Mouse (Mus musculus) WW6 (cell line): ENCODE data around the gene Nfe2l3.
"Not testable (repeated sequence)": the region's sequence is repeated elsewhere in the genome, so short reads cannot be mapped to it uniquely, and the experiment has no call there.

ENCODE experiments used
- DNase-seq: peaks from one replicate; pipeline ENCODE4 v3.0.0-alpha.2; 2013; ENCODE audit warnings: low read depth, low spot score

Nfe2l3 gene

DNA sequence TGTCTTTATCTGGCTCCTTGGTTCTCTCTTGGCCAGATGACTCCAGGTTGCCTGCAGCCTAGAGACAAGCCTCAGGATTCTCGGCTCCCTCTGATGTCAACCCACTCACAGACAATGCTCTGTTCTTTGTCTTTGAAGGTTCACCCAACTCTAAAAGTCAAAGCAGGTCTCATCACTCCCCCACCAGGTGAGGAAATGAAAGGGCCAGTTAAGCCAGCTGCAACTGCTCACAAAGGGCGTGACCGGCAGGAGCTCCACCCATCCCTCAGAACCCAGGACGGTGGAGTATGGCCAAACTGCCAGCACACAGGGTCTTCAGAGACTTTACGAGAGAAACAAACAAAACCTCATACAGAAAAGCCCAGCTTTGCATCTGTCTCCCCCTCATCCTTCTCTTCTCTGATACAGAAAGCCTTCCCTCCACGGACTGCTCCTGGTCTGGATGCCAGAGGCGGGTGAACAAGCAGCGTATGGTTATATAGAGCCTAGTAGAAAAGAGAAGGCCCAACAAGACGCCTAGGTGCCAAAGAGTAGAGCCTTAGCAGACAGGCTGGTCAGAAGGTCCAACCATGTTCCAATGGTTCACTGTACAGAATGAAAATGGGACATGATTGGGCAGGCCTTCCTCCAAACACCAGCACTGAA lies 9.8 kb downstream of the Nfe2l3 start:
- peak; percentile 73 for DNase-seq

DNA sequence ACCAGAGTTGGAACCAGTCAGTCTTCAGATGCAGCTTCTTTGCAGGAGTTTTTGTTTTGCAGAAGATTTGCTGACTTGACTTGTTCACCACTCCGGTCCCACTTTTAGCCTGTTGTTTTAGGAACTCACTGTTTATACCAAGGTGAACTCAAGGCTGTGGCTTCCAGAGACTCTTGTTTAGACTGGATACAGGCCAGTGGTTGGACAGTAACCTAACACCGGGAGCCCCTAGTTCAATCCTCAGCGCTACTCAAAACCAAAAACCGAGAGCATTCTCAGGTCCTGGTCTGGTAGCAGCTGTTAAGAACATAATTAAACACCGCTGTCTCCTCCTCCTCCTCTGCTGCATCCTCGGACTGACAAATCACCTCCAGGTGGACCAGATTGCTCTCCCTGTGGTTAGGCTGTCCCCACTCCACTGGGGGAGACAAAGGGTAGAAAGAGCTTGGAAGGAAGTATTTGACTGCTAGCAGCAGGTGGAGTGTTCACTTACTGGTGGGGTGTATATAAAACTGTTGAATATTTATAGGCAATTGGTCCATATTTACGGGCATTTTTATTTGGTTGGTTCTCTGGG lies 20.5 kb downstream of the Nfe2l3 start:
- DNase-seq, result no peak

DNA sequence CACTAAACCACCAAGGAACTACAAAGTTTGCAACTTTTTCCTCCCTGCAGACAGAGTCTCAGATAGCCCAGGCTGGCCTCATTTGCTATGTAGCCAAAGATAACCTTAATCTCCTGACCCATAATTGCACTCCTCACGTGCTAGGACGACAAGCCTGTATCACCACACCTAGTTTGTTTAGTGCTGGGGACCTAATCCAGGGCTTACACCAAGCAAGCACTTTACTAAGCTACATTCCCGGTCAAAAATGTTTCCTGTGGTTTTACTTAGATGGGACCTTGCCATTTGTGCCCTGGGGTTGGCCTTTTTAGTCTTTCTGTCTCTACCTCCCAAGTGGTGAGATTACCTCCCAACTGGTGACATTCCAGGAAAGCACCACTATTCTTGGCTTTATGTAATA lies 22.5 kb downstream of the Nfe2l3 start:
- no peak for DNase-seq

DNA sequence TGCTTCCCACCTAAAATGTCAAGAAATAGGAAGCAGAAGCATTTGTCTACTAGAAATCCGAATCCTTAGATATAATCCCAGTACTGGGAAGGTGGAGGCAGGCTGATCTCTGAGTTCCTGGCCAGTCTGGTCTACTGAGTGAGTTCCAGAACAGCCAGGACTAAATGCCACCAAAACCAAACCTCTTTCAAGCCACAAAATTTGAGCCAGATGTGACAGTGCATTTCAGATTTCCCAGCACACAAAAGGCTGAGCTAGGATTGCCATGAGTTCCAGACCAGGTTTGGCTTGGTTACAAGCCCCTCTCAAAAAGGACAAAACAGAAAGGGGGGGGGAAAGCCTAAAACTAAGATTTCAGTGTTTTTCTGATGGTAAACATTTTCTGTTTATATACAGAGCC lies 23.7 kb downstream of the Nfe2l3 start:
- DNase-seq, result no peak

DNA sequence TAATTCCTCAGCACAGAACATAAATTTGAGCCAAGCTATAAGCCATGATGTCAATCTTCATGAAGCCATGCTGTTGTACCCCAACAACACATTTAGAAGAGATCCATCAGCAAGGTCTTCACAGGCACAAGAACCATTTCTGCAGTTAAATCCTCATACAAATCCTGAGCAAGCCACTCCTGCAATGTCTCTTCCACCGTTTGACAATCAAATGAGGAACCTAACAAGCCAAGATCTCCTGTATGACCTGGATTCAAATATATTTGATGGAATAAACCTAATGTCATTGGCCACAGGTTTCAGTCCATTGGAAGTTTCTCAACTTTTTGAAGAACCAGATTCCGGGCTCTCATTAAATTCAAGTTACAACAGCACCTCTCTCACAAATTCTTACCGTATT lies 24.8 kb downstream of the Nfe2l3 start:
- DNase-seq, result no peak

DNA sequence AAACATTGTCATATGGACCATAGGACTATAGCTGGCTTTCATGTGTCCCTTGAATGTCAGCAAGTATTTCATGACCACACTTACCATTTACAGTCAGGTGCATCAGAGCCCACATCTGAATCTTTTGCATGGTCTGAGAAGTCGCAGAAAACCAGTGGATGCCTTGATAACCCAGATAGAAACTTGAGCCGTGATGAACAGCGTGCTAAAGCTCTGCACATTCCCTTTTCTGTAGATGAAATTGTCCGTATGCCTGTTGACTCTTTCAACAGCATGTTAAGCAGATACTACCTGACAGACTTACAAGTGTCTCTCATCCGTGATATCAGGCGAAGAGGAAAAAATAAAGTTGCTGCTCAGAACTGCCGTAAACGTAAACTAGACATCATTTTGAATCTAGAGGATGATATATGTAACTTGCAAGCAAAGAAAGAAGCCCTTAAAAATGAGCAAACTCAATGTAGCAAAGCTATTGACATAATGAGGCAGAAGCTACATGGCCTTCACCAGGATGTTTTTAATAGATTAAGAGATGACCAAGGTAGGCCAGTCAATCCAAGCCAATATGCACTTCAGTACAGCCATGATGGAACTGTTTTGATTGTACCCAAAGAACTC lies 25.4 kb downstream of the Nfe2l3 start:
- no peak for DNase-seq

DNA sequence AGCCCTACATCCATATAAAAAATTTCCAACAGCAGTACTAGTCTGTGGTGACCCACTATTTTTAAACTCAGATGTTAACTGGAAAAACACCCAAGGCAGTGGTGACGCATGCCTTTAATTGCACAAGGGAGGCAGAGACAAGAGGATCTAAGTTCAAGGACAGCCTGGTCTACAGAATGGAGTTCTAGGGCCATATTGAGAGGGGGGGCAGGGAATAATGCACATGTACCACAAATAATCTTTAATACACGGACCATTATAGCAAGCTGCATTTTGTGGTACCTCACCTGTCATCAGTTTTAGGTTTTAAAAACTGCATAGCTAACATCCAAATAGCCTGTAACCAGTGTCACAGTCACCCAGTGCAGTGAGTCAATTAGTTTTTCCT lies 26.4 kb downstream of the Nfe2l3 start:
- no peak for DNase-seq

DNA sequence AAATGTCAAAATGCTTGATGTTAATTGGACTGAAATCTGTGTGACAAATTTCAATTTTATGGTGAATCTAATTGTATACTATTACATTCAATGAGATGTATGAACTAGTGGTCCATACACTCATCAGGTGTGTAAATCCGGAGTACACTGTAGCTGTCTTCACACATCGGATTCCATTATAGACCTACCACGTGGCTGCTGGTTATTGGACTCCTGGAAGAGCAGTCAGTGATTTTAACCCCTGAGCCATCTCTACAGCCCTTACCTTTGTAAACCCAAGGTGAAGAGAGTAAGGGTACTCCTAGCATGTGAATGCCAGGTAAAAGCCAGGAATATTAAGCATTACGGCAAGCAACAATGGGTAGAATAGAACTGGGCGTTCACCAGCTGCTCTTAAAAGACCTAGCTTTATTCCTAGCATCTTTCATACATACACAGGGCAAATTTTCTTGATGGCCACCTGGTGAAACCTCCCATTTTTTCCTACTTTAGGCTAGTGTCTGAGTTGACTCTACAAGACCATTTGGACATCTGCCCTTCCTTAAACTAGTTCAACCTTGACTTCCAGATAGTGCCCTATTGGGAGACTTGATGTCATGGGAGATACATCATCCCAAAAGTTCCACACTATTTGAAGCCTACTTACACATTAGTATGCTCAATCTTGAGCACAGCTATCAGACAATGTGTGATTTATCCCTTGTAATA lies 27.0 kb downstream of the Nfe2l3 start:
- peak; percentile 58 for DNase-seq

DNA sequence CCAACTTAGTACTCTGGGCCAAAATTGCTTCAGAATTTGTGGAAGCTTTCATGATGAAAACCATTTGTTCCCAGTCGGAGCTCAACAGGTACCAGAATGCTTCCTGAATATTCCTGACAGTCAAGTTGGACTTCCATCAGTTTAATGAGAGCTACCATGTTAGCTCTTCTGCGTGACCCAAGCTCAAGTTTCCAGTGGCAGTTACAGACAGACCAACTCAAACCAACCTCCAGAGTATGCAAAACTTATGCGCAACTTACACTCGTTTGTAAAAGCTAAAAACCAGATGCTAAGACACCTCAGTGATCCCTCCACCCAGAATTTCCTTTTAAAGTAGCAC lies 27.5 kb downstream of the Nfe2l3 start:
- peak; percentile 46 for DNase-seq

DNA sequence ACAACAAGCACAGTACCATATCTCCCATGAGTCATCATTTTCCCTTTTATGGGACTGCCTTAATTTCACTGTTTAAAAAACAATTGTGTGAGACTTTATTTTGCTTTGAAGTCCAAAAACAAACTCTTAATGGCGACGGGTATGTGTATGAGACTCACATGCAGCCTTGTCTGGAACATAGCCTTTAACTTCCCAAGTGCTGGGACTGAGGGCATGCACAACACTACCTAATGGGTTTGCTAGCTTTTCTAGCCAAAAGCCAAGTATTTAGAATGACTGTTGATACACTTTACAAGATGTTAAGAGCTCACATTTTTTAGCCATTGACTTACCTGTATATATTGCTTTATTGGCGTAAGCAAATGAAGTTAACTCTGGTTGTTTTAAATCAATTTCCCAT lies 27.9 kb downstream of the Nfe2l3 start:
- DNase-seq, result no peak

DNA sequence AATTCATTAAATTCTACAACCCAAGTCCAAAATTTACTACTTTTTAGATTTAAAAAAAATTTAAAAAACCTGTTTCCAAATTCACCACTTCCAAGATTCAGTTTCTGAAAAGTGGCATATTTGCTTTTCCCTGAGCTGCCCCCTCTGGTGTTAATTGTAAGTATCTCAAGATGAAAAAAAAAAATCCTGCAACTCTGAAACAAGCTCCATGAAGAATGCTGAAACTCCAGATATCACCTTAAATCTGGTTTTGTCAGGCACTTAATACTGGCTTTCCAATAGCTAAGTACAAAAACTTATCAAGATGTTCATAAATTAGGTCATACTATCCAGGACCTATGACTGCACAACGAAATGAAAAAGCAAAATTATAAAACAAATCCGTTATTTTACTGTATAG lies 35.2 kb downstream of the Nfe2l3 start:
- no peak for DNase-seq

DNA sequence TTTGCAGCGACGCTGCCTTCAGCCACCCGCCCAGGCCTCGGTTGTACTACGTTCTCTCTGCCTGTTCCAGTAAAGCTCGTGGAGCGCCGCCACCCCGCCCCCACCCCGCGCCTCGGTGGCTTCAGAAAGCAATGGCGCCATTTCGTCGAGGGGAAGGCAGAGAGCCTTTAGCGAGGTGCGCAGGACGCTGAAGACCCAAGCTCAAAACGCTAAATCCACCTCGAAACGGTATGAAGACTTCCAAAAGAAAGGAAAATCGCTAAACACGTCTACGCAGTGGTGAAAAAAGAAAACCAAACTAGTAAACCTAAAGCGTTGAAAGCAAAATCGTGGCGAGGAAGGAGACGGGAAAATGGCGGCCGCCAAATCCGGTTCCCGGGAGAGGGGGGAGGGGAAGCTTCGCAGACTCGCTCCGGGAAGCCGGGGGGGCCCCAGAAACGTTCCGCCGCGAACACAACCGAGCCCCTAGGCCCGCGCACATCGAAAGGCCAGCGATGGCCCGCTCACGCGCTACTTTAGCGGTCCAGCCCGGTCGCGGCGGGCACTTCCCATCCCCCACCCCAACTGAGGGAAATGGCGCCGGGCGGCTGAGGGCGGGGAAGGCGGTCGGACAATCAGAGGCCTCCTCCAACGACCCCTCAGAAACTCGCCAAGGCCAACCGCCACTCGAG lies 36.6 kb downstream of the Nfe2l3 start:
- DNase-seq, result no peak

DNA sequence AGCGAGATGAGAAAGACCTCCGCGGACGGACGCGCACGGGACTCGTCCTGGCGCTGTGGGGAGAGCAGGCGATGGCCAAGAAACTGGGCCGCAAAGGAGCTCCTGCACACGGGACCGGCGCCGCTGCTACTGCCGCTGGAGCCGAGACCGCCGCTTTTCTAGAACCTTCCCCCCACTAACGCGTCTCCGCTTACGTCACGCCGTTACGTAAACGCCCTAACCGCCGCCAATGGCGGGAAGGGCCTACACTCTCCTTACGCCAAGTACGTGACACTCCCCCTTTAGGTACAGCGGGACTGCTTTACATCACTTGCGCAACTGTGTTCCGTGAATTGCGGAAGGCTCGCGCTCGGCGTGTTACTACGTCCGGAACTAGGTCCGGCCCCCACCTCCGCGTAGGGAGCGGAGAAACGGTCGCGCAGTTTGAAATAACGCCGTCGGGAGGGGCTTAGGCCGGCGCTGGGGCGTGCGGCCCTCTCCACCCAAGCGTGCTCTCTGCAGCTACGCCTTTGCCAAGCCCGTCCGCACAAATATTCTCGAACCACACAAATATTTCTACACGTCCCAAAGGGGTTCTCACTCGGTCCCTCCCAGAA lies 37.3 kb downstream of the Nfe2l3 start, which contains the start of gene Hnrnpa2b1:
TSS of gene Hnrnpa2b1 (minus strand) at position 180 of the 596 bp plus-strand sequence.
- DNase-seq, result peak; percentile 95

DNA sequence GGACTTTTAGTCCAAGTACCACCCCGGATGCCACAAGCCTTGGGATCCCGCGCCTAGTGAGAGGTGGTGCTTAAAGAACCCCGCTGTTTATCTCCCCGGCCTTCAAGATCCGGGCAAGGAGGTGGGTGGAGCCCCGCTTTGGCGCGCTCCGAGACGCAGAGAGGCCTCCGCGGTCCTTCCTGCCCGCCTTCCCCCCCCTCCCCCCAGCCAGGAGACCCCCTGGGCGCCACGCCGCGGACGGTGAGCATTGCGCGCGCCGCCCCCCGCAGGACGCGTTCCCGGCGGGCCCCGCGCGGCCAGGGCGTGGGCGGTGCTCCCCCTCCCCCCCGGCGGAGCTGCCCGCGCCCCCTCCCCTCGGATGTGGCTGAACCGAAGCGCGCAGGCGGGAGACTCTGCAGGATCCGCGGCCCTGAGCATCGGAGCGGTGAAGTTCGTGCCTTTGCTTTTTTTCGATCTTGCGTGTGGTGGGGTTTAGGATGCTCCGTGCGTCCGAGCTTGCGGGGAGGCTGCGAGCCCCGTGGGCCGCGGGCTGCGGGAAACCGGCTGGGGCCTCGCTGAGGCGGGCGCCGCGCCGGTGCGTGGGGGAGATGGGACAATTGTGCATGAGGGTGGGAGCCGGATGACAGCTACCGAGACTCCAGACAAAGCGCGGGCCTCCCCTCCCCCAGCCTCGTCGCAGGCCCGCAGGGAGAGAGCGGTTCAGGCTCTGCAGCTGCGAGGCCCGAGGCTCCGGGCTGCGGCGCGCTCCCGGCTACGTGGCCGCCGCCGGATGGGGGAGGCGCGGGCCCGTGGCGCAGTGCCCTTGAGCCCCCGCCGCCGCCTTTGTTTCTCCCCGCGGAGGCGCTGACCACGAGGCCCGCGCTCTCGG lies 38.1 kb downstream of the Nfe2l3 start, which contains the start of gene Cbx3:
TSS of gene Cbx3 (plus strand) at position 50 of the 868 bp plus-strand sequence.
- DNase-seq, result no peak

DNA sequence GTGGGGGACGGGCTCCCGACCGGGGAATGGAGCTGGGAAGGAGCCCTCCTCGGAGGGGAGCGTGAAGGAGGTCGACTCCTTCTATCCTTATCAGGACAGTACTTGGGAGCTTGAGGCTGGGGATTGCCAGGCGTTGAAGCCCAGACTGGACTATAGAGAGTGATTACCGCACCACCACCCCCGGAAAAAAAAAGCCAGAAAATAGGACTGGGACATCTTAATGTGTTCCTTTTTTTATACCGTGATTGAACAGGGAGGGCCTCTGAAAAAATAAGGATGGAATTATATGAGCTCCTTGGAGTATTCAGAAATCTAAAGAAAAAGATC lies 38.7 kb downstream of the Nfe2l3 start:
- DNase-seq, result no peak

DNA sequence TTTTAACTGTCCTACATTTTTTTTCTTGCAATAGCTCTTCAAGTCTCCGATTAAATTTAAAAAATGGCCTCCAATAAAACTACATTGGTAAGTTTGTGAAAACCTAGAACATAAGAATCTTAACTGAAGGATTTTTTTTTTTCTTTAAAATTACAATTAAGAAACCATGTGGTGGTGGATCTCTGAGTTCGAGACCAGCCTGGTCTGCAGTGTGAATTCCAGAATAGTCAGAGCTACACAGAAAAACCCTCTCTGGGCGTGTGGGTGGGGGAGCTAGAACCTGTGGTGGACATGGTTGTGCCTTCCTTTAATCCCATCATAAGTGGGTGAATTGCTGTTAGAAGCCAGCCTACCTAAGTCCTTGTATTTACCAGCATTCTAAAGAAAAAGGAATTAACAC lies 39.3 kb downstream of the Nfe2l3 start:
- DNase-seq, result no peak

DNA sequence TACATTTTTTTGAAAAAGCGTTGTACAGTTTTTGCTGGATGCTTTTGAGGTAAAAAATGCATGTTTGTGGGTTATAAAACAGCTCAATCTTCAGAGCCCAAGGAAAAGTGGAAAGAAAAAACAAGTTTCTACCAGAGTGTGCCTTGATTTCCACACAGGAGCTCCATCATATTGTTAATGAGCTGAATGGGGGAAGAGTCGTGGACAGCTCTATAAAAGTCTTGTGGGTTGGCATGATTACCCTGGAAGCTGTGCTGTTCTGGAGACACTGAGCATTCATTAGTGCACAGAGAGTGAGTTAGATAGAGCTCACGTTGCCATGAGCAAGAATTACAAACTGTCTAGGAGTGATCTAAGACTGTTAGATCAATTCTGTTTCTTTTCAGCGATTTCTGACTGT lies 39.7 kb downstream of the Nfe2l3 start:
- DNase-seq, result no peak

DNA sequence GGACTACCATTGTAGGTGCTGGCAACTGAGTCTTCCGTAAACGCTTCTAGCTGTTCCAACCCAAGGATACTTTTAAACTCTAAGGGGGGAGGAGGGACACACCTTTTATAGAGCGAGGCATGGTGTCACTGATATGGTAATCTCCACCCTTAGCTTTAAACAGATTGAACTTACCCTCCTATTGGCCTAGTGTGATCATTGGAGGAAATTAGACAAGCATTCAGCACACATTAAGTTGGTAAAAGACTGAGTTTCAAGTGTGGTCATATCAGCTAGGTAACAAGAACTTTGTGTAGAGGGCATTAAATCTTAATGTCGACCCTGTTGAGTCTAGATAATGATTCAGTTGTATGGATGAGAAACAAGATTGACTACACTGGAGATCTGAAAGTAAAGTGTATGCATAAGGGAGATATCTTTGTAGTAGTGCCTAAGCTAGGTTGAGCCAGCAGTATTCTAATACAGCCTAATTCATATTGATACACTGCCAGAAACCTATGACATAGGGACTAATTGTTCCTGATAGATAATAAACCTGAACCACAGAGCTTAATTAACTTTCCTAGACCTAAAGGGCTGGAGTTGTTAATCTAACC lies 46.8 kb downstream of the Nfe2l3 start:
- no peak for DNase-seq

DNA sequence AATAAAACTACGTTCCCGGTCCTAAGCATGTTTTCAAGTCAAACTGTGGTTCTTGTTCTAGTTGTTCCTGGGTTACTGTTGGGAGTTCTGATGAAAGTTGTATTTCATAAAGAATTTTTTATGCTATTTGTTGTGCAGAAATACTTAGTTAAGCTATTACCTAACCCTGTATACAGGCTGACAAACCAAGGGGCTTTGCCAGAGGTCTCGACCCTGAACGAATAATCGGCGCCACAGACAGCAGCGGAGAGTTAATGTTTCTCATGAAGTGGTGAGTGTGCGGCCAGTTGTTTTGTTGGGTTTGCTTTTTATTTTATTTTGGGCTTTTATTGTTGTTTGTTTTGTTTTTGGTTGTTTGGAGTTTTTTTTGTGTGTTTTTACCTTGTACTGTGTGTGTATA lies 49.1 kb downstream of the Nfe2l3 start:
- no peak for DNase-seq

DNA sequence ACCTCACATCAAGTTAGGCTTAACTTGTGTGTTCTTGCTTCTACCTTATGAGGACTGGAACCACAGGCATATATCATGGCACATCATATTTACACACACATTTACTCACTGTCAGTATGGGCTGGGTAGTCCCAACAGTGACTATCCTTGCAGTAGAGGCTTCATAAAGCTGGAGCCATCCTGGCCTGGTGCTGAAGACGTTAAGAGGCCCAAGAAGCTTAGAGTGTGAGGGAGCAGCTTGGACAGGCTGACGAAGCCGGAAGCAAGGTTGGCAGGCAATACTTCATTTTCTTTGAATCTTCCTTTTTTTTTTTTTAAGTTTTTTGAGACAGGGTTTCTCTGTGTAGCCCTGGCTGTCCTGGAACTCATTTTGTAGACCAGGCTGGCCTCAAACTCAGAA lies 51.4 kb downstream of the Nfe2l3 start:
- DNase-seq, result no peak

DNA sequence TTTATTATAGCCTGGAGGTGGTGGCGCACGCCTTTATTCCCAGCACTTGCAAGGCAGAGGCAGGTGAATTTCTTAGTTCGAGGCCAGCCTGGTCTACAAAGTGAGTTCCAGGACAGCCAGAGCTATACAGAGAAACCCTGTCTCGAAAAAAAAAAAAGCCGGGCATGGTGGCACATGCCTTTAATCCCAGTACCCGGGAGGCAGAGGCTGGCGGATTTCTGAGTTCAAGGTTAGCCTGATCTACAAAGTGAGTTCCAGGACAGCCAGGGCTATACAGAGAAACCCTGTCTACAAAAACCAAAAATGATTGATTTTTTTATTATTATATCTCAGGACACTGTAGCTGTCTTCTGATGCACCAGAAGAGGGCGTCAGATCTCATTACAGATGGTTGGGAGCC lies 52.1 kb downstream of the Nfe2l3 start:
- not testable (repeated sequence) for DNase-seq
